Mouse (Mus musculus) ES-Bruce4 (cell line): ENCODE results near the gene Gm42791.

Source experiments
- CTCF ChIP-seq: IDR thresholded peaks from one replicate; pipeline ENCODE4 v1.8.1; 2011; ENCODE audit warnings: low read depth, low read length
- EP300 ChIP-seq: IDR thresholded peaks from 2 replicates; pipeline ENCODE4 v1.6.1; 2011; ENCODE audit warnings: low read depth, low read length; ENCODE audit not compliant: insufficient read depth
- POLR2A ChIP-seq: IDR thresholded peaks from one replicate; pipeline ENCODE4 v1.8.1; 2011; ENCODE audit warnings: low read length; ENCODE audit not compliant: insufficient read depth

DNA sequence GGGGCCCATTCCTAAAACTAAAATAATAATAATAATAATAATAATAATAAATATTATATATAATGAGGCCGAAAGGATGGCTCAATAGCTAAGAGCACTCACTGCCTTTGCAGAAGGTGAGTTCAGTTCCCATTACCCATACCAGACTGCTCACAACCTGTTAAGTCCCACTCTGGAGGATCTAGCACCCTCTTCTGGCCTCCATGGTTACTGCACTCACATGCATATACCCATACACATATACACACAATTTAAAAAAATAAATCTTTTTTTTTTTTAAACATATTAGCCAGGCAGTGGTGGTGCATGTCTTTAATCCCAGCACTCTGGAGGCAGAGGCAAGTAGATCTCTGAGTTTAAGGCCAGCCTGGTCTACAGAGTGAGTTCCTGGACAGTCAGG, 11.3 kb downstream of the Gm42791 start:
- TF ChIP-seq CTCF = no peak
- TF ChIP-seq POLR2A = no peak
- TF ChIP-seq EP300 = no peak
